Mouse (Mus musculus) urinary bladder, postnatal 14 days (tissue): ENCODE data around the gene Rho.

ENCODE experiments used
- DNase-seq: peaks from one replicate; pipeline ENCODE4 v3.0.0; 2021; ENCODE audit warnings: low spot score

The Rho gene

DNA sequence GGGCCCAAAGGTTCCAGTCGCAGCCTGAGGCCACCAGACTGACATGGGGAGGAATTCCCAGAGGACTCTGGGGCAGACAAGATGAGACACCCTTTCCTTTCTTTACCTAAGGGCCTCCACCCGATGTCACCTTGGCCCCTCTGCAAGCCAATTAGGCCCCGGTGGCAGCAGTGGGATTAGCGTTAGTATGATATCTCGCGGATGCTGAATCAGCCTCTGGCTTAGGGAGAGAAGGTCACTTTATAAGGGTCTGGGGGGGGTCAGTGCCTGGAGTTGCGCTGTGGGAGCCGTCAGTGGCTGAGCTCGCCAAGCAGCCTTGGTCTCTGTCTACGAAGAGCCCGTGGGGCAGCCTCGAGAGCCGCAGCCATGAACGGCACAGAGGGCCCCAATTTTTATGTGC lies at the start of gene Rho:
Gene Rho (plus strand): TSS at position 110 of the 400 bp plus-strand sequence.
- no peak for DNase-seq

DNA sequence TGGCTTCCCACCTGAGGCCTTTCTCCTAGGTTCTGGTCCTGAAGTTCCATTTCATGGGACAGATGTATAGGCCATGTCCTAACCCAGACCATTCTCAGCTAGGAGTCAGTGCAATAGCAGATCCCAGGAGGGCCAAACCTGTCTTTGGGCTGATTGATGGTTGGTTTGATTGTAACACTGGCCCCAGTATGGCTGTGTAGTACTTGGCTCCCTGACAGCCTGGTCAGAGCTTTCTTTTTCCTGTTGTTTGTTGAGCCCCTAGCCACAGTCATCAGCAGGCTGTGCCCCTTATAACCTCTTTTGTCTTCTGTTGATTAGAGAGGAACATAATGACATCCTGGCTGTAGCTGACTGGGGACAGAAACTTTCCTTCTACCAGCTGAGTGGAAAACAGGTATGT lies 47.5 kb upstream of the Rho start:
- no peak for DNase-seq

GRCm38 (mm10) chr6:115886894-115887293 lies 44.7 kb upstream of the Rho start:
- DNase-seq, result no peak

- DNase-seq, result no peak
These were observed 43.3 kb upstream of the Rho start for GRCm38 (mm10) chr6:115888296-115888695.

- DNase-seq, result no peak
These were observed 40.9 kb upstream of the Rho start for GRCm38 (mm10) chr6:115890601-115891000.

DNA sequence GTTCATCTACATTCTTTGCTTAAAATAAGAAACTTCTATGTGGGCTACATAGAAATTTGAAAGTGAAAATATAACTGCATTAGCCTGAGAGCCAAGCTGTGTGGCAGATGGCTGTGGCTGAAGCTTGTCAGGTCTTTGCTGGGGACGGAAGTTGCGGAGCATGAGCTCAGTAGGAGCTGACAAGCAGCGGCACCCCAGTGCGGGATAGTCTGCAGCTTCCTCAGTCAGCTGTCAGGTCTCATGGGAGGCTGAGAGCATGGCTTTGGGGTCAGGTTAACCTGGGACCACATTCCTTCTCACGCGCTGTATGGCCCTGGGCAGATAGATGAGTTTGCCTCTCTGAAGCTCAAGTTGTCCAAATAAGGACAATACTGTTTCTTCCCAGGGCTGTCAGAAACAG lies 40.5 kb upstream of the Rho start:
- DNase-seq, result no peak

GRCm38 (mm10) chr6:115891497-115892061 lies 40.0 kb upstream of the Rho start:
- DNase-seq, result peak; percentile 22

DNA sequence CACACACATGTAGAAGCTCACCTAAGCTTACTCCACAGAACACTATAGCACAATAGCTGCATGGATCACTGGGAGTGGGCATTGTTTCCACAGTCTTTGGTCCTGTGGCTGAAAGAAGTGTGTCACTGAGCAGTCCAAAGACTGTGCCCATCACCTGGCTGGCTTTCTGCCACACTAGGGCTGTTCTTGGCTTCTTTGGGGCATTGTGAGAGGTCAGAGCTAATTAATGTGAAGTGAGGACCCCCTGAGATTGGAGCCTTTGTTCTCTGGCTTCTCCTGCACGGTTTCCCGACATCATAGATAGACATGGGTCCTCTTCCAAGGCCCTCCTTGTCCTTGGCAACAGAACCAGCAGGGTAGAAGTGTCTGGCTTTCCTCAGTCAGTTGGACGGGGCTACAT lies 39.2 kb upstream of the Rho start:
- no peak for DNase-seq

- DNase-seq, result no peak
These were observed 35.2 kb upstream of the Rho start for GRCm38 (mm10) chr6:115896346-115896745.

GRCm38 (mm10) chr6:115897117-115897516 lies 34.4 kb upstream of the Rho start:
- peak; percentile 49 for DNase-seq

DNA sequence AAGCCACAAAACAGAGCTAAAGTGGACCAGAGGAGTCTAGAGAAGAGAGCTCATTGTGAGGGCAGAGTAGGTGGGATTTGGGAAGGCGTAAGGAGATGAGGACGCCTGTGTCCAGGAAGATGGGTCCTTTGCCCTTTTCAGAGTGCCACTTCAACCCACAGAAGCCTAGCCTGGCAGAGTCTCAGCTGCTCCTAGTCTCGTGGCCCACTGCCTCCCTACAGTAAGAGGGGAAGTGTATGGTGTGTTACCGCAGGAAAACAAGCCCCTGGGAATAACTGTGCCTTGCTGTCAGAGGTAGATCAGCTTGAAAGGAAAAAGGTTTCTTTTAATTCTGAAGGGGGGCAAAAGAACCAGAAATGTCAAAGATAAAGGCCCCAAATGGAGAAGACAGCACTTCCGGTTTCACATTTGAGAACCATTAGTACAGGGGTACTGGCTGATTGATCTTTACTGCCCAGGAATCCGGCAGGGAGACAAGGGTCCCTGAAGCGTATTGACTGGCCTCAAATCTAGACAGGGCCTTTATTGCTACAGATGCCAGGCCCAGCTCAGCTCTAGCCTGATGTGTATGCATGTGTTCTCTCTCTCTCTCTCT lies 33.5 kb upstream of the Rho start:
- DNase-seq, result no peak

DNA sequence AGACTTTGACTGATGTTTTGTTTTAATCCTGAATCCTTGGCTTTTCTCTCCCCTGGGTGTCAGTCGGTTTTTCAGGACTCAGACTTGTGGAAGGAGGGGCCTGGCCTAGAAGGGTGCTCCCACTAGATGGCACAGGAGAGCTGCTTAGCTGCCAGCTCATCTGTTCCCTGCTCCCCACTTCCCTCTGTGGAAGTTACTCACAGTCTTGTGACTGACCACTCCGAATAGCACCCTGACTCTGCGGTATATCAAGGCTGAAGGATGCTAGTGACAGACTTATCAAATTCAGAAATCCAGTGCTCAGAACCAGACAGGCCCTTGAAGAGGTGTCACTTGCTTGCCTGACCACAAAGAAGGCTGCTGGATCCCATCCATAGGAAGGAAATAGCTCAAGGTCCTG lies 30.5 kb upstream of the Rho start:
- DNase-seq, result peak; percentile 76

DNA sequence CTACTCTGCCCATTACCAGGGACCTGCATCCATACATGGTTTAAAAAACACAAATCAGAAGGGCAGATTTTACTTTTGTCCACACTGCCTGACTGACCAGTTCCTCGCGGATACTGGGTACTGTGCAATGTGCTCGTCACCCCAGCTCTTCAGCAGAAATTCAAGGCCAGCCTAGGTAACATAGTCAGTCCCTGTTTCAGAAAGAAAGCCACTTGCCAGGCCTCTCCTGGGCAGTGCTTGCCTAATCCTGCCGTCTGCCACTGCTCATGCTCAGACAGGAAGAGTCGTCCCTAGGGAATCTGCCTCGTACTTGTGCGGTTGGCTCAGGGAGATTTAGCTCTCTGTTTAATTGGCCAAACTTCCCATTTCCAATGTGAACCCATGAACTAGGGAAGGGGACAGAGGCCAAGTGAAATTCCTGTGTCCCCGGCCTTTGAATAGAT lies 30.0 kb upstream of the Rho start:
- DNase-seq, result no peak

DNA sequence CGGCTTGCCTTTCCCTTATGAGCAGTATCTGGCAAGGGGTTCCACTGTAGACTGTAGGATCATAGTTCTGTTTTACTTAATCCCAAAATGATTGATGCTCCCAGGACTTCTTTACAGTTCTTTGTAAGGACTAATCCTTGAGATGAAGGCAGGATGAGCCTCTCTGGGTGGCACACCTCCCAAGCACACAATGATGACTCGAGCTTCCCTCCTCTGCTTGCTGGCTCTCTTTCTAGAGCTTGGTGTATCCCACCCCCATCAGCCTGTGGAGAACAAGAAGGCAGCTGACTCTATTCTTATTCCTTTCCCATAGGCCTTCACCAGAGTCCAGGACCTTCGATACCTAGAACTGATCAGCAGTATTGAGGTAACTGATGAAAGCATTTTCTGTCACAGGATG lies 29.0 kb upstream of the Rho start:
- DNase-seq, result no peak

- DNase-seq, result no peak
These were observed 26.0 kb upstream of the Rho start for GRCm38 (mm10) chr6:115905568-115905967.

DNA sequence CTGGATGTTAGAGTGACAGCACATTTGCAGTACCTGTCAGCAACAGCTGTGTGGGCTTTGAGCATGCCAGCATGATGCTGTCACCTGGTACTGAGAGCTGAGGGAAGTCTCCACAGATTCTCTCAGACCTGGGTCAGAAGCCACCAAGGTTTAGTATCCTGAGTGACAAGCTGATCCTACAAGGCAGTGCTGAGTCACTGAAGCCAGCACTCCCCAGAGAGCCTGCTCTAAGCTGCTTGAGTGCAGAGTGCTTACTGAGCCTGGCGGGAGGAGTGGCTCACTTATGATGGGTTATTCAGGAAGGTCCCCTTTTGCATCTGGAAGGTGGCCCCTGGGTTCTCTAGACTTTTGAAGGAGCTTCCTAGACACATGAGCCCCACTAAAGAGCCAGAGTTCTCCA lies 25.1 kb upstream of the Rho start:
- DNase-seq, result no peak

GRCm38 (mm10) chr6:115906871-115907270 lies 24.7 kb upstream of the Rho start:
- no peak for DNase-seq

GRCm38 (mm10) chr6:115908421-115908982 lies 23.0 kb upstream of the Rho start:
- no peak for DNase-seq

GRCm38 (mm10) chr6:115909052-115909451 lies 22.5 kb upstream of the Rho start:
- DNase-seq, result no peak

- DNase-seq, result no peak
These were observed 21.6 kb upstream of the Rho start for GRCm38 (mm10) chr6:115909940-115910339.

DNA sequence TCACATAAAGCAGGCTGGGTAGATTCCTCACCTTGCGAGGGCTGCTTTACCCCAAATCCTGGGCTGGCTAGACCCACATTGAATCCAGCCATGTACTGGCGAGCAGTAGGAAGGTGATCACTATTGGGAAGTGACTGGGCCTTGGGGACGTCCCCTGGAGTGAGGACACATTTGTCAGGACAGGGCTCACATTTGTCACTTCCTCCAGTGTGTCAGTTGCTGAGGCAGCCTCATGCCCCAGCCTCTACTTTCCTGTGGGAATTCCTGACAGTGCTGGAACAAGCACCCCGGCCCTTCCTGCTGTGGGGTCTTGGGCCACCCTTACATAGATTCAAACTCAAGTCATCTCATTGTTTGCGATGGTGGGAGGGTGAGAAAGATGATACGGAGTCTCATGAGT lies 19.8 kb upstream of the Rho start:
- DNase-seq, result no peak

- DNase-seq, result no peak
These were observed 18.1 kb upstream of the Rho start for GRCm38 (mm10) chr6:115913482-115913881.

DNA sequence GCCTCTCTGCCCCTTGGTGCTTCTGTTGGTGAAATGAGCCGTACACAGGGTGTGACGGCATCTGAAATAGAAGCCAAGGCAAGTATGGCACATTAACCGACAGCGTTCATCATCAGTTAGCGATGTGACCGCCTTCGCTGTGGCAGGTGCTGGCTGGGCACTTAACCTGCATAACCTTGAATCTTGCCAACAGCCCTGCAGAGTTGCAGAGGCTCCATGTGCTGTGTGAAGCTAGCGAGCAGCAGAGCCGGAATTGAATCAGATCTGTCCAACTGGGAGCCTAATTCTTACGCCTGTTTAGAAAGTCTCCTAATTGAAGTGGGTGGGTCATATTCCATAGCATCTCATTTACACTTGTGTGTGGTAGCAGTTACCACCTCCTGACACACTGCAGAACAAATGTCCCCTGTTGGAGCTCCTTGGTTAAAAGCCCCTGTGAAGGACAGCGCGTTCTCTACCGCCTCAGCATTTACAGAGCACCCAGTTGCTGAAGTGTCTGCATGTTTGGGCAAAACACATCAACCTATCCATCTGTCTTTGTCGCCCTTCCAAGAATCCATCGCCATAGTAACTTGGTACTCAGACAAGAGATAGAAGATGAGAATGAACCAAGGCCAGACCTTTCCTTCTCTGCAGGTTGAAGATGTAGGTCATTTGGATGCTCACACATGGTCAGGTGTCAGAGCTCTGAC lies 16.9 kb upstream of the Rho start:
- DNase-seq, result no peak
